Mouse (Mus musculus): ENCODE measurements around the gene Ube2j2. TPM values are rescaled to one million over a fixed set of nuclear protein-coding genes. Genes with fewer than 3 reads are reported as not detected.

Ube2j2 gene
- polyA plus RNA-seq, 1 experiment from 2014 or later, result 125 TPM

- no peak overlapping the region for H3K4me2 ChIP-seq (replicated peaks)
- no peaks in the 10 kb centered on the region for H3K36me3 ChIP-seq (replicated peaks; ENCODE audit: control insufficient read depth, insufficient read depth)
- no peaks in the 10 kb centered on the region for H3K27me3 ChIP-seq (ENCODE audit: control insufficient read depth, insufficient read depth, low read length)
- no peaks in the 10 kb centered on the region for H3K9me3 ChIP-seq (ENCODE audit: control insufficient read depth, low read length)
- 82% methylated on average over 12 of the region's 12 CpGs for WGBS
- no peaks in the 10 kb centered on the region for H3K4me1 ChIP-seq (replicated peaks; ENCODE audit: control insufficient read depth, insufficient read depth, low read length)
- DNase-seq (ENCODE audit: low spot score), result no peak
- no peak overlapping the region for H3K4me3 ChIP-seq (replicated peaks; ENCODE audit: low read length)
- no peak overlapping the region for H3K9ac ChIP-seq
- no peak overlapping the region for H3K27ac ChIP-seq
- no peak for ATAC-seq (ENCODE audit: low FRiP score)
These were observed 37.9 kb downstream of the Ube2j2 start for GRCm38 (mm10) chr4:155981436-155982082.

- Histone ChIP-seq H3K4me2 (replicated peaks) (no peak overlapping the region), H3K4me3 (replicated peaks; ENCODE audit: low read length) (no peak overlapping the region), H3K9me3 (ENCODE audit: control insufficient read depth, low read length) (no peaks in the 10 kb centered on the region), H3K36me3 (replicated peaks; ENCODE audit: control insufficient read depth, insufficient read depth) (no peaks in the 10 kb centered on the region), H3K27me3 (ENCODE audit: control insufficient read depth, insufficient read depth, low read length) (no peaks in the 10 kb centered on the region), H3K9ac (no peak overlapping the region), H3K27ac (no peak overlapping the region), H3K4me1 (replicated peaks; ENCODE audit: control insufficient read depth, insufficient read depth, low read length) (no peaks in the 10 kb centered on the region)
- WGBS, result 5% methylated on average over 2 of the region's 2 CpGs
- ATAC-seq (ENCODE audit: low FRiP score), result no peak
- no peak for DNase-seq (ENCODE audit: low spot score)
These were observed 40.2 kb downstream of the Ube2j2 start for GRCm38 (mm10) chr4:155983788-155984187.

- WGBS, result 90% methylated on average over 22 of the region's 22 CpGs
- Histone ChIP-seq H3K4me3 (replicated peaks; ENCODE audit: low read length) (peak overlapping the region; percentile 51), H3K9me3 (ENCODE audit: control insufficient read depth, low read length) (no peaks in the 10 kb centered on the region), H3K36me3 (replicated peaks; ENCODE audit: control insufficient read depth, insufficient read depth) (peaks cover 7% of the 10 kb centered on the region; the same call in 1 of the 2 replicates), H3K4me1 (replicated peaks; ENCODE audit: control insufficient read depth, insufficient read depth, low read length) (peaks cover 28% of the 10 kb centered on the region), H3K9ac (peak overlapping the region; percentile 79), H3K27me3 (ENCODE audit: control insufficient read depth, insufficient read depth, low read length) (no peaks in the 10 kb centered on the region), H3K27ac (peak overlapping the region; percentile 94), H3K4me2 (replicated peaks) (peak overlapping the region; percentile 92)
- ATAC-seq (ENCODE audit: low FRiP score) (no peak), DNase-seq (ENCODE audit: low spot score) (no peak)
These were observed 47.7 kb downstream of the Ube2j2 start for GRCm38 (mm10) chr4:155991211-155991907.

GRCm38 (mm10) chr4:155991908-155992230 lies 48.2 kb downstream of the Ube2j2 start:
- peaks cover 12% of the 10 kb centered on the region; the same call in 1 of the 2 replicates for H3K36me3 ChIP-seq (replicated peaks; ENCODE audit: control insufficient read depth, insufficient read depth)
- DNase-seq (ENCODE audit: low spot score) (no peak), ATAC-seq (ENCODE audit: low FRiP score) (0 out of 2 replicates have a peak, but pooled peaks have one; percentile 5)
- peak overlapping the region; percentile 79 for H3K9ac ChIP-seq
- peak overlapping the region; percentile 51 for H3K4me3 ChIP-seq (replicated peaks; ENCODE audit: low read length)
- H3K9me3 ChIP-seq (ENCODE audit: control insufficient read depth, low read length), result no peaks in the 10 kb centered on the region
- 30% methylated on average over 37 of the region's 37 CpGs for WGBS
- H3K27ac ChIP-seq, result peak overlapping the region; percentile 94
- H3K27me3 ChIP-seq (ENCODE audit: control insufficient read depth, insufficient read depth, low read length), result no peaks in the 10 kb centered on the region
- peaks cover 28% of the 10 kb centered on the region for H3K4me1 ChIP-seq (replicated peaks; ENCODE audit: control insufficient read depth, insufficient read depth, low read length)
- peak overlapping the region; percentile 92 for H3K4me2 ChIP-seq (replicated peaks)

GRCm38 (mm10) chr4:155992241-155992905 lies 48.7 kb downstream of the Ube2j2 start, which contains the start of the genes B3galt6 and Sdf4:
B3galt6 (minus strand) TSS chr4:155992649.
Sdf4 (plus strand) TSS chr4:155992872.
- H3K27ac ChIP-seq, result peak within 1 kb of the TSS; percentile 97
- H3K9ac ChIP-seq, result peak within 1 kb of the TSS; percentile 91
- no peaks in the 10 kb centered on the region for H3K27me3 ChIP-seq (ENCODE audit: control insufficient read depth, insufficient read depth, low read length)
- no peaks in the 10 kb centered on the region for H3K9me3 ChIP-seq (ENCODE audit: control insufficient read depth, low read length)
- WGBS, result under 1% methylated on average over 92 of the region's 99 CpGs
- H3K36me3 ChIP-seq (replicated peaks; ENCODE audit: control insufficient read depth, insufficient read depth), result peaks cover 17% of the 10 kb centered on the region
- H3K4me3 ChIP-seq (replicated peaks; ENCODE audit: low read length), result peak within 1 kb of the TSS; percentile 94
- peak within 1 kb of the TSS; percentile 92 for H3K4me2 ChIP-seq (replicated peaks)
- H3K4me1 ChIP-seq (replicated peaks; ENCODE audit: control insufficient read depth, insufficient read depth, low read length), result peaks cover 28% of the 10 kb centered on the region
- DNase-seq (ENCODE audit: low spot score) (peak; percentile 87), ATAC-seq (ENCODE audit: low FRiP score) (peak; percentile 88)

GRCm38 (mm10) chr4:155992906-155993547 lies 49.4 kb downstream of the Ube2j2 start:
- Histone ChIP-seq H3K9ac (peak overlapping the region; percentile 91), H3K4me1 (replicated peaks; ENCODE audit: control insufficient read depth, insufficient read depth, low read length) (peaks cover 28% of the 10 kb centered on the region), H3K4me2 (replicated peaks) (peak overlapping the region; percentile 84), H3K27me3 (ENCODE audit: control insufficient read depth, insufficient read depth, low read length) (no peaks in the 10 kb centered on the region), H3K36me3 (replicated peaks; ENCODE audit: control insufficient read depth, insufficient read depth) (peaks cover 23% of the 10 kb centered on the region), H3K9me3 (ENCODE audit: control insufficient read depth, low read length) (no peaks in the 10 kb centered on the region), H3K27ac (peak overlapping the region; percentile 97), H3K4me3 (replicated peaks; ENCODE audit: low read length) (peak overlapping the region; percentile 94)
- ATAC-seq (ENCODE audit: low FRiP score), result peak; percentile 85
- under 1% methylated on average over 70 of the region's 70 CpGs for WGBS
- DNase-seq (ENCODE audit: low spot score), result peak; percentile 97

GRCm38 (mm10) chr4:155993606-155994005 lies 50.0 kb downstream of the Ube2j2 start:
- Histone ChIP-seq H3K9ac (peak overlapping the region; percentile 91), H3K4me1 (replicated peaks; ENCODE audit: control insufficient read depth, insufficient read depth, low read length) (peaks cover 28% of the 10 kb centered on the region), H3K27me3 (ENCODE audit: control insufficient read depth, insufficient read depth, low read length) (no peaks in the 10 kb centered on the region), H3K4me2 (replicated peaks) (peak overlapping the region; percentile 84), H3K9me3 (ENCODE audit: control insufficient read depth, low read length) (no peaks in the 10 kb centered on the region), H3K4me3 (replicated peaks; ENCODE audit: low read length) (peak overlapping the region; percentile 94), H3K27ac (peak overlapping the region; percentile 97), H3K36me3 (replicated peaks; ENCODE audit: control insufficient read depth, insufficient read depth) (peaks cover 28% of the 10 kb centered on the region)
- DNase-seq (ENCODE audit: low spot score), result no peak
- WGBS, result 4% methylated on average over 15 of the region's 15 CpGs
- no peak for ATAC-seq (ENCODE audit: low FRiP score)

- Histone ChIP-seq H3K4me1 (replicated peaks; ENCODE audit: control insufficient read depth, insufficient read depth, low read length) (no peaks in the 10 kb centered on the region), H3K36me3 (replicated peaks; ENCODE audit: control insufficient read depth, insufficient read depth) (peaks cover 96% of the 10 kb centered on the region), H3K9me3 (ENCODE audit: control insufficient read depth, low read length) (no peaks in the 10 kb centered on the region), H3K9ac (no peak overlapping the region), H3K4me3 (replicated peaks; ENCODE audit: low read length) (no peak overlapping the region), H3K27ac (no peak overlapping the region), H3K4me2 (replicated peaks) (no peak overlapping the region), H3K27me3 (ENCODE audit: control insufficient read depth, insufficient read depth, low read length) (no peaks in the 10 kb centered on the region)
- DNase-seq (ENCODE audit: low spot score), result no peak
- 95% methylated on average over 3 of the region's 3 CpGs for WGBS
- ATAC-seq (ENCODE audit: low FRiP score), result no peak
These were observed 60.5 kb downstream of the Ube2j2 start for GRCm38 (mm10) chr4:156004109-156004508.

GRCm38 (mm10) chr4:156008369-156008768 lies 64.7 kb downstream of the Ube2j2 start:
- no peaks in the 10 kb centered on the region for H3K27me3 ChIP-seq (ENCODE audit: control insufficient read depth, insufficient read depth, low read length)
- WGBS, result 97% methylated on average over 4 of the region's 4 CpGs
- H3K27ac ChIP-seq, result no peak overlapping the region
- no peak overlapping the region for H3K4me2 ChIP-seq (replicated peaks)
- DNase-seq (ENCODE audit: low spot score) (no peak), ATAC-seq (ENCODE audit: low FRiP score) (no peak)
- H3K4me3 ChIP-seq (replicated peaks; ENCODE audit: low read length), result no peak overlapping the region
- H3K36me3 ChIP-seq (replicated peaks; ENCODE audit: control insufficient read depth, insufficient read depth), result peaks cover 98% of the 10 kb centered on the region
- H3K4me1 ChIP-seq (replicated peaks; ENCODE audit: control insufficient read depth, insufficient read depth, low read length), result no peaks in the 10 kb centered on the region
- H3K9ac ChIP-seq, result no peak overlapping the region
- H3K9me3 ChIP-seq (ENCODE audit: control insufficient read depth, low read length), result no peaks in the 10 kb centered on the region

Data from hindbrain, embryonic 14.5 days (tissue).